Mouse (Mus musculus) intestine, embryonic 14.5 days (tissue): ENCODE measurements around the gene Txnip. TPM values are rescaled to one million over a fixed set of nuclear protein-coding genes. Genes with fewer than 3 reads are reported as not detected.
A peak's percentile ranks its signal among the peaks of the same experiment; 100 is the strongest.

Experiments used
- ATAC-seq: fragments of 200-750 bp; cut with Nextera tagmentation; replicated peaks from 2 replicates; pipeline ENCODE4 v1.8.0; 2017; ENCODE audit warnings: low read depth, moderate number of reproducible peaks, moderate TSS enrichment, moderate library complexity; ENCODE audit not compliant: low FRiP score, low TSS enrichment
- DNase-seq: peaks from one replicate; pipeline ENCODE4 v3.0.0-alpha.2; 2018; ENCODE audit warnings: low spot score
- H3K27ac ChIP-seq: fragments of 300-500 bp; sonication (generic); 2 replicates; pipeline ENCODE4 v1.5.1; 2014; ENCODE audit warnings: low read depth, mild to moderate bottlenecking, control low read depth
- H3K27me3 ChIP-seq: fragments of 300-500 bp; sonication (generic); replicated peaks from 2 replicates; pipeline ENCODE4 v1.6.1; 2014; ENCODE audit warnings: low read length, control low read depth; ENCODE audit not compliant: control insufficient read depth, insufficient read depth
- H3K36me3 ChIP-seq: fragments of 300-500 bp; sonication (generic); 2 replicates; pipeline ENCODE4 v1.6.1; 2014; ENCODE audit warnings: low read length, control low read depth; ENCODE audit not compliant: control insufficient read depth, insufficient read depth
- H3K4me1 ChIP-seq: fragments of 300-500 bp; sonication (generic); replicated peaks from 2 replicates; pipeline ENCODE4 v1.6.1; 2014; ENCODE audit warnings: low read length, control low read depth, mixed read lengths; ENCODE audit not compliant: control insufficient read depth, insufficient read depth
- H3K4me2 ChIP-seq: fragments of 300-500 bp; sonication (generic); 2 replicates; pipeline ENCODE4 v1.6.1; 2014; ENCODE audit warnings: low read length
- H3K4me3 ChIP-seq: fragments of 300-500 bp; sonication (generic); 2 replicates; pipeline ENCODE4 v1.5.1; 2014; ENCODE audit warnings: low read depth, low read length, control low read depth, mixed read lengths
- H3K9ac ChIP-seq: fragments of 300-500 bp; sonication (generic); 2 replicates; pipeline ENCODE4 v1.6.1; 2014; ENCODE audit warnings: mild to moderate bottlenecking, low read length
- H3K9me3 ChIP-seq: fragments of 300-500 bp; sonication (generic); 2 replicates; pipeline ENCODE4 v1.6.1; 2016; ENCODE audit warnings: low read length, control low read depth; ENCODE audit not compliant: control insufficient read depth
- WGBS: fragments of 180-500 bp; shearing (Covaris S2); extraction: QIAGEN DNeasy Blood & Tissue Kit; methylation state at CpG from one replicate; pipeline ENCODE4 v1.1.7; 2014; 5-methylcytosine and 5-hydroxymethylcytosine counted together
- polyA plus RNA-seq: library from polyadenylated mRNA; unstranded; fragments of >200 nt; fragmentation: Nextera tagmentation; extraction: Ambion mirVana; gene quantifications from 2 replicates; pipeline ENCODE4 v1.2.1, GENCODE M21; 2014

Txnip gene
- polyA plus RNA-seq, 1 experiment from 2014 or later = 154 TPM

GRCm38 (mm10) chr3:96581771-96582515 lies 24.2 kb downstream of the Txnip start:
- Histone ChIP-seq H3K4me1 (peaks cover 17% of the 10 kb centered on the region), H3K27me3 (no peaks in the 10 kb centered on the region), H3K36me3 (no peaks in the 10 kb centered on the region), H3K9ac (no peak overlapping the region), H3K27ac (no peak overlapping the region), H3K4me3 (no peak overlapping the region), H3K9me3 (no peaks in the 10 kb centered on the region), H3K4me2 (no peak overlapping the region)
- 81% methylated on average over 16 of the region's 16 CpGs for WGBS
- no peak for DNase-seq
- no peak for ATAC-seq

DNA sequence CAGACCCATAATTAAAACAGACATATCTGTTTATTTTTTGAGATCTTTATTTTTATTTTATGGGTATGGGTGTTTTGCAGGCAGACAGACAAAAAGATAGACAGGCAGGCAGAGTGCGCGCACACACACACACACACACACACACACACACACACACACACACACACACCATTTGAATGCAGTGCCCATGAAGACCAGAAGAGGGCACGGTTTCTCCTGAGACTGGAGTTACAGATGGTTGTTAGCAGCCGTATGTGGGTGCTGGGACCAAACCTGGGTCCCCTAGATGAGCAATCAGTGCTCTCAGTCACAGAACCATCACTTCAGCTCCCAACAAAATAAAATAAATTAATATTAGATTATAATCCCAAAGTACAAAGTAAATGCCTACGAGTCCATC lies 25.6 kb downstream of the Txnip start:
- 87% methylated on average over 5 of the region's 5 CpGs for WGBS
- DNase-seq (no peak), ATAC-seq (no peak)

GRCm38 (mm10) chr3:96590657-96591056 lies 32.9 kb downstream of the Txnip start:
- Histone ChIP-seq H3K27me3 (0 out of 2 replicates have a peak, but pooled peaks cover 5% of the 10 kb centered on the region), H3K4me1 (peaks cover 10% of the 10 kb centered on the region; the same call in 1 of the 2 replicates), H3K27ac (no peak overlapping the region), H3K9ac (no peak overlapping the region), H3K4me3 (no peak overlapping the region), H3K4me2 (no peak overlapping the region), H3K36me3 (no peaks in the 10 kb centered on the region), H3K9me3 (no peaks in the 10 kb centered on the region)
- 79% methylated on average over 4 of the region's 4 CpGs for WGBS
- DNase-seq (no peak), ATAC-seq (no peak)

More for the DNA sequence above, 25.6 kb downstream of the Txnip start:
- Histone ChIP-seq H3K4me3 (no peak overlapping the region), H3K4me2 (no peak overlapping the region), H3K9ac (no peak overlapping the region), H3K9me3 (no peaks in the 10 kb centered on the region), H3K4me1 (peaks cover 8% of the 10 kb centered on the region; the same call in 1 of the 2 replicates), H3K36me3 (no peaks in the 10 kb centered on the region), H3K27ac (no peak overlapping the region), H3K27me3 (no peaks in the 10 kb centered on the region)

DNA sequence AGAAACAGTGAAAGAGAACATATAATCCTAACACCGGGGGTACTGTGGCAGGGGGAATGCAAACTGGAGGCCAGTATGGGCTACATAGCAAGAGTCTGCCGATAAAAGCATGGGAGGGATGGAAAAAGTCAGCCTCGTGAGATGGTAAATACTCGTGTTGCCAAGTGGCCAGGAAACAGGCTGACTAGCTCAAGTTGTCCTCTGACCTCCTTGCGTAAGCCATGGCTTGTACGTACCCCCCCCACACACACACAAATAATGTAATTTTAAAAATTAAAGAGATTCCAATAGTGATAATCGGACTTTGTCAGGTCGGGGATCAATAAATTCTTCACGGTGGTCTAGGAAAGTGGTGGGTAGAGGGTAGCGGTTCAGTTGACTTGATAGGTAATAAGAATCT lies 35.6 kb downstream of the Txnip start:
- under 1% methylated on average over 10 of the region's 10 CpGs for WGBS
- DNase-seq = no peak
- H3K36me3 ChIP-seq = no peaks in the 10 kb centered on the region
- no peak for ATAC-seq
- peak overlapping the region; percentile 68 for H3K4me3 ChIP-seq
- peak overlapping the region; percentile 47; the same call in 1 of the 2 replicates for H3K27ac ChIP-seq
- peaks cover 28% of the 10 kb centered on the region for H3K4me1 ChIP-seq
- H3K9me3 ChIP-seq = no peaks in the 10 kb centered on the region
- H3K9ac ChIP-seq = peak overlapping the region; percentile 72
- H3K27me3 ChIP-seq = peaks cover 14% of the 10 kb centered on the region; the same call in 1 of the 2 replicates
- H3K4me2 ChIP-seq = peak overlapping the region; percentile 75

DNA sequence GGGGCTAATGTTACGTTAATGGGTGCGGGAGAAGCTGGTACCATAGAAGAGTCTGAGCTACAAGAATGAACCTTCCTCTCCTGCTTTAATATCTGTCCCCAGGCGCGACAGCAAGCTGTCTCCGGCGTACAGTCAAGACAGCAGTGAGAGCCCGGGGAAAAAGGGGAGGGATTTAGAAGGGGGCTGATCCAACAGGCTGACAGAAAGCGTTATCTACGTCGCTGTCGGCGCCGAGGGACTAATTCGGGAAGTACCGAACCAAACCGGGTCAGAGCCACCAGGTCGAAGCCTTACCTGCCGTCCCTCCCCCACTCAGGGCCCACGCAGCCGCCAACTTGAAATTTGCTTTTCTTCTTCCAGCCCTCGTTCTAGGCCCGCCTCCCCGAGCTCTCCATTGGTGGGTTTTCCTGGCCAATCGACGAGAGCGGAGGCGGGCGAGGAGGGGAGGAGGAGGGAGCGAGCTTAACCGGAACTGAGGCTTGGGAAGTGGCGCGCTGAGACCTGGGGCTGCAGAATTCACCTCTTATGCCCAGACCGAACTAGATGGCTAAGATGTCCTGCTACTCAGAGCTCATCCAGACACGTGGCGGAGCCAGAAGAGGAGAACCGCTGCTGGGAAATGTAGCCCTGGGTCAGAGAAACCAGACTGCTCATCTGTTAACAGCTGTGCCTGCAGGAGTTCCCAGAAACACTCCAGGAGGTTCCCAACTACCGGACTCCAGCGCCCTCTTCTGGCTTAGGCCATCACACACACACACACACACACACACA lies 36.2 kb downstream of the Txnip start, which contains the start of gene Polr3gl:
Polr3gl (minus strand) TSS at position 392 of the 771 bp plus-strand sequence.
- H3K9me3 ChIP-seq = no peaks in the 10 kb centered on the region
- peak within 1 kb of the TSS; percentile 80 for H3K27ac ChIP-seq
- peak within 1 kb of the TSS; percentile 75 for H3K4me2 ChIP-seq
- peak; percentile 95 for DNase-seq
- H3K4me1 ChIP-seq = peaks cover 30% of the 10 kb centered on the region
- peak within 1 kb of the TSS; percentile 72 for H3K9ac ChIP-seq
- H3K4me3 ChIP-seq = peak within 1 kb of the TSS; percentile 68
- no peaks in the 10 kb centered on the region for H3K36me3 ChIP-seq
- peak; percentile 83 for ATAC-seq
- H3K27me3 ChIP-seq = peaks cover 18% of the 10 kb centered on the region; the same call in 1 of the 2 replicates
- WGBS = under 1% methylated on average over 38 of the region's 38 CpGs

DNA sequence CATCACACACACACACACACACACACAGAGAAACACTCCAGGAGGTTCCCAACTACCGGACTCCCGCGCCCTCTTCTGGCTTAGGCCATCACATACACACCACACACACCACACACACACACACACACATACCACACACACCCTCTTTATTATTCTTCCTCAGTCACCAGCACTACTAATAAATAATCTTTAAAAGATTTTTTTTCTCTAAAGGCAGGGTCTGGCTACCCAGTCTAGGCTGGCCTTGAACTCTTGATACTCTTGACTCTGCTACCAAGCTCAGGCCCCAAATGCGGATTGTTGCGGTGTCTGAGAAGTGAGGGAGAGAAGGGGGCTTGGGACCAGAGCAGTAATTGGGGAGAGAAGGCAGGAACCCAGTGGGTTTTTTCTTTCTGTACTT lies 37.1 kb downstream of the Txnip start:
- Histone ChIP-seq H3K9ac (no peak overlapping the region), H3K9me3 (no peaks in the 10 kb centered on the region), H3K27me3 (peaks cover 24% of the 10 kb centered on the region; the same call in 1 of the 2 replicates), H3K4me1 (peaks cover 30% of the 10 kb centered on the region), H3K36me3 (no peaks in the 10 kb centered on the region), H3K4me2 (no peak overlapping the region), H3K4me3 (no peak overlapping the region), H3K27ac (no peak overlapping the region)
- ATAC-seq = no peak
- DNase-seq = no peak
- WGBS = 79% methylated on average over 5 of the region's 5 CpGs

DNA sequence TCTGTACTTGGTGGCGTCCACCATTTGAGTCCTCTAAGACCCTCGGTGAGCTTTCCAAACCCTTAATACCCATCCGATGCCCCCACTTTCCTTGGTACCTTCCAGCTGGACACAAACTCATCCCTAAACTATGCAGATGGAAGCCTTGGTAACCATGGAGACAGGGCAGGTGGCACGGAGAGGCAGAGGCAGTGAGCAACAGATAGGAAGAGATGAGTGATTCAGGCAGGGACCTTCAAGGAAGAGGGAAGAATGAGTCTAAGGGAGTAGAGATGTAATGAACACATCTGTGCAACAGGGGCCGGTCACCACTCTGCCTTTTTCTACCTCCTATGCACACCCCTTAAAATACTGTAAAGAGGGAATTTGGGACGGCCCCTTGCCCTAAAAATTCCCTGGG lies 37.9 kb downstream of the Txnip start:
- no peak overlapping the region for H3K9ac ChIP-seq
- H3K4me3 ChIP-seq = peak overlapping the region; percentile 48; the same call in 1 of the 2 replicates

GRCm38 (mm10) chr3:96596228-96596707 lies 38.5 kb downstream of the Txnip start, which contains the start of gene Ankrd34a:
Ankrd34a (plus strand) TSS chr3:96596636.
- DNase-seq = no peak
- peak within 1 kb of the TSS; percentile 48 for H3K4me3 ChIP-seq
- H3K4me2 ChIP-seq = peak within 1 kb of the TSS; percentile 96
- ATAC-seq = no peak
- 1% methylated on average over 19 of the region's 23 CpGs for WGBS
- H3K9me3 ChIP-seq = no peaks in the 10 kb centered on the region
- peak within 1 kb of the TSS; percentile 50 for H3K9ac ChIP-seq
- peak within 1 kb of the TSS; percentile 47; the same call in 1 of the 2 replicates for H3K27ac ChIP-seq
- peaks cover 37% of the 10 kb centered on the region for H3K4me1 ChIP-seq
- H3K36me3 ChIP-seq = no peaks in the 10 kb centered on the region
- peaks cover 24% of the 10 kb centered on the region; the same call in 1 of the 2 replicates for H3K27me3 ChIP-seq

More for the DNA sequence above, 37.9 kb downstream of the Txnip start:
- no peaks in the 10 kb centered on the region for H3K9me3 ChIP-seq
- H3K4me2 ChIP-seq = peak overlapping the region; percentile 96
- H3K27me3 ChIP-seq = peaks cover 24% of the 10 kb centered on the region; the same call in 1 of the 2 replicates
- 25% methylated on average over 6 of the region's 6 CpGs for WGBS
- ATAC-seq (no peak), DNase-seq (no peak)
- no peaks in the 10 kb centered on the region for H3K36me3 ChIP-seq
- no peak overlapping the region for H3K27ac ChIP-seq
- peaks cover 37% of the 10 kb centered on the region for H3K4me1 ChIP-seq
